Mouse (Mus musculus): Measurements from ENCODE around the gene Taf3.

DNA sequence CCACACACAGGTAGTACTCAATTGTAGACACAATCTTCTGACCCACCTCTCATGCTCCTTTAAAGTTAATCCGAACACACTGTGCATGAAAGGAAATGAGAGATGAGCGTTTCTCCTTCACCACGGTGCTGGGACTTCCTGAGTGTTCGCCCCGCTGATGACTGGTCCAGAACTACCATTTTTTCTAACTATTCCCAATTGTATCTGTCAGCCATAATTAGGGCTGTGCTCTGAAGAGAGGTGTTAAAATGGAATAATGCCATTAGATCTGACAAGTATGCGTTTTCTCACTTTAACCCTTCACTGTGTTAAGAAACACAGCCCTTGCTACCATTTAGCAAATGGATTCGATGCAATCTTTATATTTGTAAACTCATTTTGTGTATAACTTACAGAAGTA, 18.6 kb downstream of the Taf3 start:
- no peak for TF ChIP-seq CTCF (conservative IDR thresholded peaks at IDR 0.05 in 1 of 2, IDR thresholded peaks at IDR 0.05 in 1 of 2; ENCODE audit: low read depth in 2 of 2, low read length in 2 of 2)
- no peak for TF ChIP-seq JUN (IDR thresholded peaks at IDR 0.05; ENCODE audit: insufficient read depth, low read depth, low read length)
- TF ChIP-seq GABPA (IDR thresholded peaks at IDR 0.05; ENCODE audit: insufficient replicate concordance, low read depth, low read length) = no peak
- no peak for TF ChIP-seq TBP (conservative IDR thresholded peaks at IDR 0.05; ENCODE audit: low read depth, low read length)
- no peak for TF ChIP-seq ELF1 (IDR thresholded peaks at IDR 0.05; ENCODE audit: low read depth, low read length)
- TF ChIP-seq ZC3H11A (IDR thresholded peaks at IDR 0.05; ENCODE audit: low read depth, low read length) = no peak
- no peak for TF ChIP-seq POLR2A (IDR thresholded peaks at IDR 0.05; ENCODE audit: low read depth, low read length)
- no peak for TF ChIP-seq EP300 (IDR thresholded peaks at IDR 0.05; ENCODE audit: low read length)
- TF ChIP-seq IRF4 (IDR thresholded peaks at IDR 0.05; ENCODE audit: low read depth, low read length) = no peak
- no peak for TF ChIP-seq KAT2A (IDR thresholded peaks at IDR 0.05; ENCODE audit: insufficient replicate concordance, low read length)
- TF ChIP-seq ZKSCAN1 (IDR thresholded peaks at IDR 0.05; ENCODE audit: borderline replicate concordance, low read depth, low read length) = no peak
- TF ChIP-seq MAFK (IDR thresholded peaks at IDR 0.05; ENCODE audit: insufficient replicate concordance, low read length) = no peak
